Mouse (Mus musculus) ovary, adult 10 weeks (tissue): ENCODE results near the gene Asxl2. TPM values are rescaled to one million over a fixed set of nuclear protein-coding genes. Genes with fewer than 3 reads are reported as not detected.

Experiments used
- polyA plus RNA-seq: library from polyadenylated mRNA; stranded (reverse); fragments of 350-450 nt; fragmentation: Illumina TruSeq; extraction: RNeasy Lipid Tissue Mini Kit (QIAGEN cat#74804); gene quantifications from one replicate; pipeline ENCODE4 v1.2.3, GENCODE M21; 2014

Asxl2 gene
- polyA plus RNA-seq: 44.4 TPM

GRCm38 (mm10) chr12:3426530-3427034 is at the start of gene Asxl2:
TSS of gene Asxl2 (plus strand) at chr12:3426857.

Other genes starting within 250 kb of the Asxl2 start
- 441 TPM for gene Rab10, start 116.9 kb upstream of the Asxl2 start, polyA plus RNA-seq
- 22.7 TPM for gene Kif3c, start 61.7 kb upstream of the Asxl2 start, polyA plus RNA-seq
- gene Dtnb, start 145.5 kb downstream of the Asxl2 start, polyA plus RNA-seq: 5.6 TPM